Mouse (Mus musculus) layer of hippocampus, postnatal 25 days (tissue): ENCODE data around the gene Mllt6. TPM values are rescaled to one million over a fixed set of nuclear protein-coding genes. Genes with fewer than 3 reads are reported as not detected.
"Not testable (repeated sequence)": the region's sequence is repeated elsewhere in the genome, so short reads cannot be mapped to it uniquely, and the experiment has no call there.

ENCODE experiments used
- DNase-seq, 2 experiments: peaks; one replicate each; pipeline ENCODE4 v3.0.0; 2022; ENCODE audit warnings: mixed read lengths in 2 of 2, low spot score in 1 of 2; ENCODE audit errors: extremely low spot score in 1 of 2
- microRNA-seq, 2 experiments: library from miRNA; unstranded; fragments of <30 nt; microRNA quantifications; one replicate each; pipeline ENCODE4 v1.2.0; 2021
- total RNA-seq, 2 experiments: library from RNA; stranded (reverse); gene quantifications; 2 replicates each; pipeline ENCODE4 v1.2.3; 2021

Gene Mllt6
- total RNA-seq, 2 experiments from 2014 or later: 88.5 to 105 TPM

- DNase-seq: no peak
Measured at GRCm38 (mm10) chr11:97711200-97711900, 48.1 kb downstream of the Mllt6 start.

- no peak for DNase-seq
Measured at GRCm38 (mm10) chr11:97712286-97712685, 49.1 kb downstream of the Mllt6 start.

- DNase-seq: no peak
Measured at GRCm38 (mm10) chr11:97713896-97714295, 50.7 kb downstream of the Mllt6 start.

- no peak for DNase-seq
Measured at GRCm38 (mm10) chr11:97714356-97714755, 51.1 kb downstream of the Mllt6 start.

GRCm38 (mm10) chr11:97714784-97715760, 51.9 kb downstream of the Mllt6 start:
- DNase-seq: no peak

GRCm38 (mm10) chr11:97716021-97716420, 52.8 kb downstream of the Mllt6 start:
- no peak for DNase-seq

GRCm38 (mm10) chr11:97717369-97718280, 54.4 kb downstream of the Mllt6 start:
- no peak for DNase-seq

GRCm38 (mm10) chr11:97718281-97718860, 55.2 kb downstream of the Mllt6 start:
- no peak for DNase-seq

GRCm38 (mm10) chr11:97719041-97719440, 55.8 kb downstream of the Mllt6 start:
- no peak for DNase-seq

- no peak for DNase-seq
Measured at GRCm38 (mm10) chr11:97721338-97721737, 58.1 kb downstream of the Mllt6 start.

- no peak for DNase-seq
Measured at GRCm38 (mm10) chr11:97723709-97724108, 60.5 kb downstream of the Mllt6 start.

- no peak for DNase-seq
Measured at GRCm38 (mm10) chr11:97728311-97728710, 65.1 kb downstream of the Mllt6 start.

- DNase-seq: no peak
Measured at GRCm38 (mm10) chr11:97728730-97729129, 65.5 kb downstream of the Mllt6 start.

- DNase-seq: no peak
Measured at GRCm38 (mm10) chr11:97733689-97734088, 70.5 kb downstream of the Mllt6 start.

GRCm38 (mm10) chr11:97734810-97735209, 71.6 kb downstream of the Mllt6 start:
- DNase-seq: not testable (repeated sequence)

Small RNA genes within 50 kb of the gene (microRNA-seq; reads per million reads assigned to microRNA genes)
- 0.37 to 1.2 reads per million in 2 experiments for gene Gm24158
- gene Mir6927: 0 to 1.00 reads per million in 2 experiments

Other genes starting within 250 kb of the Mllt6 start
- gene Arhgap23, start 247.9 kb upstream of the Mllt6 start, total RNA-seq: 10 to 100 TPM; 71.4 to 73.5 TPM
- under 1 TPM in 1 of 2 experiments, not detected in 1; 0.20 TPM for gene 4933428G20Rik, start 163.1 kb upstream of the Mllt6 start, total RNA-seq
- gene Srcin1, start 87.2 kb upstream of the Mllt6 start, total RNA-seq: 100 to 1,000 TPM; 260 to 270 TPM
- gene Epop, start 33.7 kb upstream of the Mllt6 start, total RNA-seq: 10 to 100 TPM; 28.8 to 34.3 TPM
- gene Cisd3, start 22.4 kb downstream of the Mllt6 start, total RNA-seq: 10 to 100 TPM; 47.0 to 55.1 TPM
- 10 to 100 TPM; 19.7 to 27.9 TPM for gene Pcgf2, start 37.1 kb downstream of the Mllt6 start, total RNA-seq
- 100 to 1,000 TPM; 125 to 144 TPM for gene Psmb3, start 40.0 kb downstream of the Mllt6 start, total RNA-seq
- gene Pip4k2b, start 81.3 kb downstream of the Mllt6 start, total RNA-seq: 100 to 1,000 TPM; 104 to 105 TPM
- gene Cwc25, start 103.1 kb downstream of the Mllt6 start, total RNA-seq: 10 to 100 TPM; 19.2 to 20.6 TPM
- 1 to 10 TPM in 1 of 2 experiments, under 1 TPM in 1; 0.63 to 1.3 TPM for gene 1700001P01Rik, start 112.5 kb downstream of the Mllt6 start, total RNA-seq
- 100 to 1,000 TPM; 327 to 397 TPM for gene Rpl23, start 119.0 kb downstream of the Mllt6 start, total RNA-seq
- 100 to 1,000 TPM; 102 to 114 TPM for gene Lasp1, start 135.6 kb downstream of the Mllt6 start, total RNA-seq
- 10 to 100 TPM; 66.2 to 71.6 TPM for gene B230217C12Rik, start 177.4 kb downstream of the Mllt6 start, total RNA-seq
- 1 to 10 TPM; 1.2 to 1.9 TPM for gene Fbxo47, start 220.7 kb downstream of the Mllt6 start, total RNA-seq